Mouse (Mus musculus): ENCODE results near the gene Taf6.

Taf6 gene

GRCm38 (mm10) chr5:138170936-138171561, 16.2 kb downstream of the Taf6 start:
- DNase-seq, result peak; percentile 98 to 99

- DNase-seq, result no peak
These were observed 21.7 kb downstream of the Taf6 start for GRCm38 (mm10) chr5:138165594-138165993.

- DNase-seq, result no peak
These were observed 23.6 kb downstream of the Taf6 start for GRCm38 (mm10) chr5:138163610-138164009.

GRCm38 (mm10) chr5:138163046-138163445, 24.2 kb downstream of the Taf6 start:
- no peak for DNase-seq

GRCm38 (mm10) chr5:138160842-138161665, 26.2 kb downstream of the Taf6 start, which contains the start of gene Cops6:
Gene Cops6 (plus strand): TSS chr5:138161071.
- DNase-seq, result peak; percentile 96 to 97

GRCm38 (mm10) chr5:138160224-138160762, 27.0 kb downstream of the Taf6 start:
- DNase-seq, result no peak

- DNase-seq, result peak; percentile 89 to 92
These were observed 31.7 kb downstream of the Taf6 start, which contains the start of gene Zfp113 for GRCm38 (mm10) chr5:138155443-138155976. Gene Zfp113 (minus strand): TSS chr5:138155744.

- no peak for DNase-seq
These were observed 32.9 kb downstream of the Taf6 start for GRCm38 (mm10) chr5:138154390-138154789.

- no peak for DNase-seq
These were observed 48.7 kb downstream of the Taf6 start for GRCm38 (mm10) chr5:138138585-138138984.

- DNase-seq, result peak; percentile 16 to 45
These were observed 49.2 kb downstream of the Taf6 start for GRCm38 (mm10) chr5:138137935-138138549.

GRCm38 (mm10) chr5:138137257-138137656, 50.0 kb downstream of the Taf6 start:
- no peak for DNase-seq

- peak in 1 of 2 experiments; percentile 21 for DNase-seq
These were observed 54.7 kb downstream of the Taf6 start for GRCm38 (mm10) chr5:138132425-138133064.

Measured in kidney, postnatal 4 days (tissue).